Mouse (Mus musculus): ENCODE data around the gene Hoxc4.

GRCm38 (mm10) chr15:103032167-103032566 lies 13.4 kb downstream of the Hoxc4 start:
- no peak for TF ChIP-seq CHD2 (IDR thresholded peaks at IDR 0.05; ENCODE audit: low read depth, low read length)
- TF ChIP-seq HCFC1 (IDR thresholded peaks at IDR 0.05; ENCODE audit: borderline replicate concordance, insufficient read depth, low read length) = no peak
- no peak for TF ChIP-seq ZC3H11A (IDR thresholded peaks at IDR 0.05; ENCODE audit: borderline replicate concordance, low read depth, low read length)
- TF ChIP-seq ZNF384 (IDR thresholded peaks at IDR 0.05; ENCODE audit: low read depth, low read length) = no peak
- TF ChIP-seq MAFK (IDR thresholded peaks at IDR 0.05; ENCODE audit: insufficient read depth, low read depth, low read length) = no peak
